Mouse (Mus musculus): Measurements from ENCODE around the gene Spi1.

Spi1 gene

GRCm38 (mm10) chr2:91062779-91063606 is 19.2 kb upstream of the Spi1 start:
- Histone ChIP-seq H3K27me3 (ENCODE audit: insufficient read depth, low read length) (no peaks in the 10 kb centered on the region), H3K36me3 (ENCODE audit: insufficient read depth, low read length) (peaks cover 84% of the 10 kb centered on the region), H3K9me3 (ENCODE audit: low read length) (no peaks in the 10 kb centered on the region), H3K4me3 (replicated peaks; ENCODE audit: low read length) (no peak overlapping the region), H3K4me1 (replicated peaks; ENCODE audit: low read depth, low read length) (peaks cover 59% of the 10 kb centered on the region)
- TF ChIP-seq CTCF (conservative IDR thresholded peaks at IDR 0.05; ENCODE audit: low read length) (no peak), POU5F1 (IDR thresholded peaks at IDR 0.05; ENCODE audit: borderline replicate concordance, low read length) (no peak), NANOG (IDR thresholded peaks at IDR 0.05; ENCODE audit: borderline replicate concordance, low read length) (no peak)

GRCm38 (mm10) chr2:91064211-91064610 is 18.0 kb upstream of the Spi1 start:
- Histone ChIP-seq H3K4me3 (replicated peaks; ENCODE audit: low read length) (no peak overlapping the region), H3K36me3 (ENCODE audit: insufficient read depth, low read length) (peaks cover 72% of the 10 kb centered on the region), H3K4me1 (replicated peaks; ENCODE audit: low read depth, low read length) (peaks cover 67% of the 10 kb centered on the region), H3K27me3 (ENCODE audit: insufficient read depth, low read length) (0 out of 2 replicates have a peak, but pooled peaks cover 6% of the 10 kb centered on the region), H3K9me3 (ENCODE audit: low read length) (no peaks in the 10 kb centered on the region)
- TF ChIP-seq CTCF (conservative IDR thresholded peaks at IDR 0.05; ENCODE audit: low read length) (peak; percentile 33; the same call in 1 of the 2 replicates), POU5F1 (IDR thresholded peaks at IDR 0.05; ENCODE audit: borderline replicate concordance, low read length) (no peak), NANOG (IDR thresholded peaks at IDR 0.05; ENCODE audit: borderline replicate concordance, low read length) (no peak)

- peaks cover 59% of the 10 kb centered on the region for H3K36me3 ChIP-seq (ENCODE audit: insufficient read depth, low read length)
- H3K4me3 ChIP-seq (replicated peaks; ENCODE audit: low read length) = no peak overlapping the region; the same call in 1 of the 2 replicates
- 0 out of 2 replicates have a peak, but pooled peaks cover 6% of the 10 kb centered on the region for H3K27me3 ChIP-seq (ENCODE audit: insufficient read depth, low read length)
- H3K4me1 ChIP-seq (replicated peaks; ENCODE audit: low read depth, low read length) = peaks cover 60% of the 10 kb centered on the region
- TF ChIP-seq CTCF (conservative IDR thresholded peaks at IDR 0.05; ENCODE audit: low read length) (peak; percentile 89), NANOG (IDR thresholded peaks at IDR 0.05; ENCODE audit: borderline replicate concordance, low read length) (no peak), POU5F1 (IDR thresholded peaks at IDR 0.05; ENCODE audit: borderline replicate concordance, low read length) (no peak)
- H3K9me3 ChIP-seq (ENCODE audit: low read length) = no peaks in the 10 kb centered on the region
Measured at GRCm38 (mm10) chr2:91065544-91065943, 16.6 kb upstream of the Spi1 start.

- Histone ChIP-seq H3K9me3 (ENCODE audit: low read length) (no peaks in the 10 kb centered on the region), H3K36me3 (ENCODE audit: insufficient read depth, low read length) (peaks cover 50% of the 10 kb centered on the region), H3K4me1 (replicated peaks; ENCODE audit: low read depth, low read length) (peaks cover 59% of the 10 kb centered on the region), H3K4me3 (replicated peaks; ENCODE audit: low read length) (no peak overlapping the region), H3K27me3 (ENCODE audit: insufficient read depth, low read length) (0 out of 2 replicates have a peak, but pooled peaks cover 6% of the 10 kb centered on the region)
- TF ChIP-seq CTCF (conservative IDR thresholded peaks at IDR 0.05; ENCODE audit: low read length) = no peak
- TF ChIP-seq NANOG (IDR thresholded peaks at IDR 0.05; ENCODE audit: borderline replicate concordance, low read length) = no peak
- TF ChIP-seq POU5F1 (IDR thresholded peaks at IDR 0.05; ENCODE audit: borderline replicate concordance, low read length) = no peak
Measured at GRCm38 (mm10) chr2:91066455-91066854, 15.7 kb upstream of the Spi1 start.

GRCm38 (mm10) chr2:91068162-91068871 is 13.9 kb upstream of the Spi1 start:
- H3K27me3 ChIP-seq (ENCODE audit: insufficient read depth, low read length) = 0 out of 2 replicates have a peak, but pooled peaks cover 6% of the 10 kb centered on the region
- H3K9me3 ChIP-seq (ENCODE audit: low read length) = no peaks in the 10 kb centered on the region
- peaks cover 34% of the 10 kb centered on the region for H3K36me3 ChIP-seq (ENCODE audit: insufficient read depth, low read length)
- peaks cover 59% of the 10 kb centered on the region for H3K4me1 ChIP-seq (replicated peaks; ENCODE audit: low read depth, low read length)
- TF ChIP-seq NANOG (IDR thresholded peaks at IDR 0.05; ENCODE audit: borderline replicate concordance, low read length) = no peak
- no peak for TF ChIP-seq CTCF (conservative IDR thresholded peaks at IDR 0.05; ENCODE audit: low read length)
- no peak for TF ChIP-seq POU5F1 (IDR thresholded peaks at IDR 0.05; ENCODE audit: borderline replicate concordance, low read length)
- H3K4me3 ChIP-seq (replicated peaks; ENCODE audit: low read length) = peak overlapping the region; percentile 85

- TF ChIP-seq POU5F1 (IDR thresholded peaks at IDR 0.05; ENCODE audit: borderline replicate concordance, low read length) = no peak
- no peak for TF ChIP-seq NANOG (IDR thresholded peaks at IDR 0.05; ENCODE audit: borderline replicate concordance, low read length)
- no peak for TF ChIP-seq CTCF (conservative IDR thresholded peaks at IDR 0.05; ENCODE audit: low read length)
Measured at GRCm38 (mm10) chr2:91068872-91069165, 13.4 kb upstream of the Spi1 start.

GRCm38 (mm10) chr2:91069306-91070000 is 12.7 kb upstream of the Spi1 start:
- Histone ChIP-seq H3K36me3 (ENCODE audit: insufficient read depth, low read length) (peaks cover 22% of the 10 kb centered on the region), H3K9me3 (ENCODE audit: low read length) (no peaks in the 10 kb centered on the region), H3K27me3 (ENCODE audit: insufficient read depth, low read length) (0 out of 2 replicates have a peak, but pooled peaks cover 6% of the 10 kb centered on the region), H3K4me3 (replicated peaks; ENCODE audit: low read length) (peak overlapping the region; percentile 85), H3K4me1 (replicated peaks; ENCODE audit: low read depth, low read length) (peaks cover 53% of the 10 kb centered on the region)
- TF ChIP-seq POU5F1 (IDR thresholded peaks at IDR 0.05; ENCODE audit: borderline replicate concordance, low read length) = no peak
- no peak for TF ChIP-seq NANOG (IDR thresholded peaks at IDR 0.05; ENCODE audit: borderline replicate concordance, low read length)
- no peak for TF ChIP-seq CTCF (conservative IDR thresholded peaks at IDR 0.05; ENCODE audit: low read length)

More at GRCm38 (mm10) chr2:91068872-91069165, 13.4 kb upstream of the Spi1 start:
- H3K4me1 ChIP-seq (replicated peaks; ENCODE audit: low read depth, low read length) = peaks cover 58% of the 10 kb centered on the region
- peak overlapping the region; percentile 85 for H3K4me3 ChIP-seq (replicated peaks; ENCODE audit: low read length)
- H3K9me3 ChIP-seq (ENCODE audit: low read length) = no peaks in the 10 kb centered on the region
- H3K27me3 ChIP-seq (ENCODE audit: insufficient read depth, low read length) = 0 out of 2 replicates have a peak, but pooled peaks cover 6% of the 10 kb centered on the region
- peaks cover 29% of the 10 kb centered on the region for H3K36me3 ChIP-seq (ENCODE audit: insufficient read depth, low read length)
